Mouse (Mus musculus): ENCODE data around the gene Ikbke.
A peak's percentile ranks its signal among the peaks of the same experiment; 100 is the strongest.
"Not testable (repeated sequence)": the region's sequence is repeated elsewhere in the genome, so short reads cannot be mapped to it uniquely, and the experiment has no call there.

Ikbke gene

GRCm38 (mm10) chr1:131279456-131279776 is at the start of gene Ikbke:
TSS of gene Ikbke (minus strand) at chr1:131279606.
- no peak for DNase-seq

- not testable (repeated sequence) for DNase-seq
Measured at GRCm38 (mm10) chr1:131329093-131329492, 49.7 kb upstream of the Ikbke start.

GRCm38 (mm10) chr1:131327167-131327566 is 47.8 kb upstream of the Ikbke start:
- no peak for DNase-seq

- DNase-seq: no peak
Measured at GRCm38 (mm10) chr1:131324816-131325463, 45.5 kb upstream of the Ikbke start.

GRCm38 (mm10) chr1:131319598-131320330 is 40.4 kb upstream of the Ikbke start:
- DNase-seq: no peak

GRCm38 (mm10) chr1:131318397-131318796 is 39.0 kb upstream of the Ikbke start:
- no peak for DNase-seq

- no peak for DNase-seq
Measured at GRCm38 (mm10) chr1:131317625-131318024, 38.2 kb upstream of the Ikbke start.

GRCm38 (mm10) chr1:131311284-131311683 is 31.9 kb upstream of the Ikbke start:
- no peak for DNase-seq

- no peak for DNase-seq
Measured at GRCm38 (mm10) chr1:131310237-131310818, 30.9 kb upstream of the Ikbke start.

- no peak for DNase-seq
Measured at GRCm38 (mm10) chr1:131300750-131301149, 21.3 kb upstream of the Ikbke start.

GRCm38 (mm10) chr1:131299788-131300187 is 20.4 kb upstream of the Ikbke start:
- no peak for DNase-seq

- no peak for DNase-seq
Measured at GRCm38 (mm10) chr1:131299240-131299639, 19.8 kb upstream of the Ikbke start.

- no peak for DNase-seq
Measured at GRCm38 (mm10) chr1:131298171-131298570, 18.8 kb upstream of the Ikbke start.

GRCm38 (mm10) chr1:131296726-131297125 is 17.3 kb upstream of the Ikbke start:
- DNase-seq: no peak

- DNase-seq: no peak
Measured at GRCm38 (mm10) chr1:131295200-131295599, 15.8 kb upstream of the Ikbke start.

GRCm38 (mm10) chr1:131293922-131294250 is 14.5 kb upstream of the Ikbke start:
- peak; percentile 51 for DNase-seq

GRCm38 (mm10) chr1:131293221-131293921 is 14.0 kb upstream of the Ikbke start:
- DNase-seq: no peak

GRCm38 (mm10) chr1:131290648-131291047 is 11.2 kb upstream of the Ikbke start:
- DNase-seq: peak; percentile 62

GRCm38 (mm10) chr1:131288938-131289337 is 9.5 kb upstream of the Ikbke start:
- no peak for DNase-seq

GRCm38 (mm10) chr1:131287267-131287666 is 7.9 kb upstream of the Ikbke start:
- DNase-seq: no peak

GRCm38 (mm10) chr1:131286803-131287202 is 7.4 kb upstream of the Ikbke start:
- DNase-seq: no peak

- no peak for DNase-seq
Measured at GRCm38 (mm10) chr1:131284616-131285015, 5.2 kb upstream of the Ikbke start.

GRCm38 (mm10) chr1:131284167-131284566 is 4.8 kb upstream of the Ikbke start:
- DNase-seq: no peak

- DNase-seq: no peak
Measured at GRCm38 (mm10) chr1:131281731-131282130, 2.3 kb upstream of the Ikbke start.
